Comparison of ENCODE assay signal across 32 mouse cellular contexts in the genomic region with DNA sequence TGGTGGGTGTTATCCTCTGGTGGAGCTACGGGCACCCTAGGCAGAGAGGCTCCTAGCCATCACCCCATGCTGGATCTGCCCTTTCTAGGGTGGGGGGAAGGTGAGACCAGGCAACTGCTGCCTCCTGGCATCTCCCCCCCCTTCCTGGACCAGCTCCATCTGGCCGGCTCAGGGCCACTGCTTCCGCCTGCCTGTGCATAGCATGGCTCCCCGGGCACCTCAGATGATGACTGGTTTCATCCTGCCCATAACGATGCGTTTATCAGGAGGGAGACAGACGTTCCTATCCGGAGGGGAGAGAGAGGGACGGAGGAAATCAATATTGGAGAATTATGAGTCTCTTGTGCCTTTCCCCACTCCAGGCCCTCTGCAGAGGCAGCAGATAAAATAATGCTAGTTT. TPM values are rescaled to one million over a fixed set of nuclear protein-coding genes. Genes with fewer than 3 reads are reported as not detected.
A peak's percentile ranks its signal among the peaks of the same experiment; 100 is the strongest.
DNase-seq lines count a peak whose midpoint lies in the region; ATAC-seq lines count a peak whose summit lies in the region.
"Had no signal": no experiment of that assay in that cellular context is flagged by ENCODE, and none has a peak within 500 bp of the region (broad histone marks: within the 10 kb centered on the region; RNA-seq: fewer than 3 reads in every experiment).

No protein-coding gene starts in this region.

- no peaks in the 10 kb centered on the region for H3K27me3 ChIP-seq in forebrain, embryonic 14.5 days (replicated peaks; ENCODE audit: control insufficient read depth, insufficient read depth, low read length)
- H3K27me3 ChIP-seq in forebrain, embryonic 10.5 days (ENCODE audit: poor library complexity, severe bottlenecking), result no peaks in the 10 kb centered on the region
- H3K27me3 ChIP-seq in midbrain, embryonic 12.5 days, result no peaks in the 10 kb centered on the region
- no peaks in the 10 kb centered on the region for H3K27me3 ChIP-seq in midbrain, embryonic 14.5 days (ENCODE audit: control insufficient read depth, insufficient read depth, low read length)
- H3K27me3 ChIP-seq in neural tube, embryonic 13.5 days, result no peaks in the 10 kb centered on the region
- H3K27me3 ChIP-seq: CH12.LX; forebrain, embryonic 15.5 days; heart, embryonic 15.5 days; limb, embryonic 13.5 days; lung, embryonic 15.5 days had no signal

- H3K4me1 ChIP-seq in forebrain, embryonic 14.5 days (ENCODE audit: control insufficient read depth, insufficient read depth, low read length), result no peaks in the 10 kb centered on the region; the same call in 1 of the 2 replicates
- H3K4me1 ChIP-seq in forebrain, embryonic 10.5 days, result peaks cover 8% of the 10 kb centered on the region
- no peaks in the 10 kb centered on the region for H3K4me1 ChIP-seq in midbrain, embryonic 12.5 days
- peaks cover 8% of the 10 kb centered on the region; the same call in 1 of the 2 replicates for H3K4me1 ChIP-seq in midbrain, embryonic 14.5 days (ENCODE audit: control insufficient read depth, insufficient read depth, low read length)
- H3K4me1 ChIP-seq in neural tube, embryonic 13.5 days (replicated peaks), result peaks cover 16% of the 10 kb centered on the region
- H3K4me1 ChIP-seq: heart, embryonic 15.5 days; lung, embryonic 15.5 days had no signal

- H3K9me3 ChIP-seq in forebrain, embryonic 14.5 days (replicated peaks; ENCODE audit: control insufficient read depth, low read length), result no peaks in the 10 kb centered on the region; the same call in 1 of the 2 replicates
- peaks cover 7% of the 10 kb centered on the region for H3K9me3 ChIP-seq in forebrain, embryonic 10.5 days
- H3K9me3 ChIP-seq in midbrain, embryonic 12.5 days, result 0 out of 2 replicates have a peak, but pooled peaks cover 8% of the 10 kb centered on the region
- H3K9me3 ChIP-seq in midbrain, embryonic 14.5 days (ENCODE audit: control insufficient read depth, low read length), result peaks cover 7% of the 10 kb centered on the region; the same call in 1 of the 2 replicates
- H3K9me3 ChIP-seq in neural tube, embryonic 13.5 days, result no peaks in the 10 kb centered on the region; the same call in 1 of the 2 replicates
- H3K9me3 ChIP-seq: forebrain, embryonic 15.5 days; heart, embryonic 15.5 days; limb, embryonic 13.5 days; lung, embryonic 15.5 days had no signal

- no peaks in the 10 kb centered on the region for H3K36me3 ChIP-seq in forebrain, embryonic 14.5 days (ENCODE audit: control insufficient read depth, insufficient read depth, low read length)
- H3K36me3 ChIP-seq in forebrain, embryonic 10.5 days (replicated peaks), result no peaks in the 10 kb centered on the region
- no peaks in the 10 kb centered on the region for H3K36me3 ChIP-seq in midbrain, embryonic 12.5 days
- H3K36me3 ChIP-seq in midbrain, embryonic 14.5 days (ENCODE audit: control insufficient read depth, insufficient read depth, low read length), result no peaks in the 10 kb centered on the region
- H3K36me3 ChIP-seq in neural tube, embryonic 13.5 days, result no peaks in the 10 kb centered on the region
- H3K36me3 ChIP-seq: forebrain, embryonic 15.5 days; heart, embryonic 10.5 days; heart, embryonic 15.5 days; limb, embryonic 13.5 days; lung, embryonic 15.5 days; midbrain, embryonic 10.5 days had no signal

- DNase-seq in adrenal gland, postnatal 10 days, result peak; percentile 9
- no peak for DNase-seq in adrenal gland, postnatal 36 days
- no peak for DNase-seq in forebrain, embryonic 14.5 days (ENCODE audit: low spot score)
- DNase-seq in forebrain, embryonic 10.5 days (ENCODE audit: extremely low spot score, low spot score), result no peak
- no peak for DNase-seq in midbrain, embryonic 14.5 days
- DNase-seq in c-Kit-positive CD71-positive TER-119-positive erythroid progenitor cells, embryonic 14.5 days (ENCODE audit: low spot score), result no peak
- DNase-seq: adrenal gland, postnatal 25 days; cerebellum, adult 8-10 months; gastrocnemius, postnatal 25 days; heart, adult 11 months; kidney, postnatal 14 days; right cerebral cortex, postnatal 4 days; thymus, adult 18-20 months; thymus, postnatal 25 days had no signal

- H3K27ac ChIP-seq in forebrain, embryonic 14.5 days (ENCODE audit: low read depth, low read length), result no peak overlapping the region
- no peak overlapping the region for H3K27ac ChIP-seq in forebrain, embryonic 10.5 days
- H3K27ac ChIP-seq in midbrain, embryonic 12.5 days (replicated peaks), result peak overlapping the region; percentile 10; the same call in 1 of the 2 replicates
- H3K27ac ChIP-seq in midbrain, embryonic 14.5 days (replicated peaks; ENCODE audit: low read depth, low read length), result no peak overlapping the region
- peak overlapping the region; percentile 56; the same call in 1 of the 2 replicates for H3K27ac ChIP-seq in neural tube, embryonic 13.5 days (replicated peaks)
- H3K27ac ChIP-seq: forebrain, embryonic 15.5 days; heart, embryonic 10.5 days; heart, embryonic 15.5 days; limb, embryonic 13.5 days; lung, embryonic 15.5 days; midbrain, embryonic 10.5 days; stomach, postnatal 0 days had no signal

- no peak overlapping the region for H3K9ac ChIP-seq in forebrain, embryonic 14.5 days (ENCODE audit: low read length)
- no peak overlapping the region for H3K9ac ChIP-seq in midbrain, embryonic 12.5 days (replicated peaks)
- no peak overlapping the region for H3K9ac ChIP-seq in midbrain, embryonic 14.5 days (replicated peaks; ENCODE audit: low read length)
- H3K9ac ChIP-seq in neural tube, embryonic 13.5 days, result no peak overlapping the region
- H3K9ac ChIP-seq: forebrain, embryonic 15.5 days; heart, embryonic 15.5 days; limb, embryonic 13.5 days; lung, embryonic 15.5 days had no signal

- 0 out of 2 replicates have a peak, but pooled peaks have one; percentile 26 for ATAC-seq in forebrain, embryonic 14.5 days
- no peak for ATAC-seq in midbrain, embryonic 12.5 days (ENCODE audit: low FRiP score, low read depth)
- ATAC-seq in midbrain, embryonic 14.5 days (ENCODE audit: low FRiP score, low TSS enrichment), result no peak
- peak; percentile 70 for ATAC-seq in neural tube, embryonic 13.5 days (ENCODE audit: low read depth)
- ATAC-seq: forebrain, embryonic 15.5 days; intestine, postnatal 0 days had no signal

- H3K4me3 ChIP-seq in forebrain, embryonic 14.5 days (ENCODE audit: low read depth, low read length), result no peak overlapping the region
- H3K4me3 ChIP-seq in forebrain, embryonic 10.5 days, result no peak overlapping the region
- H3K4me3 ChIP-seq in midbrain, embryonic 12.5 days, result no peak overlapping the region
- no peak overlapping the region for H3K4me3 ChIP-seq in midbrain, embryonic 14.5 days (replicated peaks; ENCODE audit: low read depth, low read length)
- H3K4me3 ChIP-seq in neural tube, embryonic 13.5 days, result no peak overlapping the region
- H3K4me3 ChIP-seq: forebrain, embryonic 15.5 days; heart, embryonic 10.5 days; heart, embryonic 15.5 days; limb, embryonic 13.5 days; lung, embryonic 15.5 days; midbrain, embryonic 10.5 days had no signal

- 57% methylated on average over 9 of the region's 9 CpGs for WGBS in forebrain, embryonic 14.5 days
- 83% methylated on average over 9 of the region's 9 CpGs for WGBS in forebrain, embryonic 10.5 days
- 83% methylated on average over 9 of the region's 9 CpGs for WGBS in midbrain, embryonic 12.5 days
- 65% methylated on average over 9 of the region's 9 CpGs for WGBS in midbrain, embryonic 14.5 days
- WGBS in neural tube, embryonic 13.5 days, result 38% methylated on average over 9 of the region's 9 CpGs

- H3K4me2 ChIP-seq in forebrain, embryonic 14.5 days (ENCODE audit: low read length), result no peak overlapping the region
- no peak overlapping the region for H3K4me2 ChIP-seq in midbrain, embryonic 12.5 days (replicated peaks)
- no peak overlapping the region for H3K4me2 ChIP-seq in midbrain, embryonic 14.5 days (ENCODE audit: low read length)
- no peak overlapping the region for H3K4me2 ChIP-seq in neural tube, embryonic 13.5 days
- H3K4me2 ChIP-seq: forebrain, embryonic 15.5 days; heart, embryonic 15.5 days; limb, embryonic 13.5 days; liver, embryonic 11.5 days; lung, embryonic 15.5 days had no signal

RNA-seq across cellular contexts. Expression of a gene that starts 9.5 kb away (rescaled TPM):
- 1 to 10 TPM in 1 of 2 experiments, under 1 TPM in 1; 0.87 to 1.4 TPM for total RNA-seq in adrenal gland, postnatal 10 days (2021)
- total RNA-seq in adrenal gland, postnatal 36 days (2021), result under 1 TPM; 0.07 to 0.13 TPM
- 2.9 and 4.0 TPM in 2 replicates for polyA plus RNA-seq in forebrain, embryonic 14.5 days (2014; fragmentation: Nextera tagmentation; extraction: Ambion mirVana)
- 0.33 and 0.65 TPM in 2 replicates for polyA plus RNA-seq in forebrain, embryonic 10.5 days (2016; fragmentation: Nextera tagmentation; extraction: Ambion mirVana)
- polyA plus RNA-seq in midbrain, embryonic 12.5 days (2016; fragmentation: Nextera tagmentation; extraction: Ambion mirVana), result 1.4 and 1.6 TPM in 2 replicates
- polyA plus RNA-seq in midbrain, embryonic 14.5 days (2014; fragmentation: Nextera tagmentation; extraction: Ambion mirVana), result 7.6 and 8.4 TPM in 2 replicates
- 7.3 and 9.5 TPM in 2 replicates for polyA plus RNA-seq in neural tube, embryonic 13.5 days (2015; fragmentation: Nextera tagmentation; extraction: Ambion mirVana)
- total RNA-seq: CH12.LX; gastrocnemius, adult 18-20 months; megakaryocyte progenitor cell, adult 5-6 weeks; neutrophil, adult 5-6 weeks had no signal
- polyA plus RNA-seq: C2C12; kidney, embryonic 14.5 days; spleen, adult 2 months had no signal

Comparison
In these comparisons a context has a peak if more than half of its experiments do, and no peak if none do; other contexts are left out.
1. H3K27ac ChIP-seq: peak in midbrain, embryonic 12.5 days (single experiment) and neural tube, embryonic 13.5 days (single experiment); none in forebrain, embryonic 14.5 days (single experiment), forebrain, embryonic 10.5 days (single experiment) and midbrain, embryonic 14.5 days (single experiment).
2. ATAC-seq: peak in forebrain, embryonic 14.5 days (single experiment) and neural tube, embryonic 13.5 days (single experiment); none in midbrain, embryonic 12.5 days (single experiment) and midbrain, embryonic 14.5 days (single experiment).